Mouse (Mus musculus) neutrophil, adult 5-6 weeks (primary cell): ENCODE data around the gene Ugt1a6b. TPM values are rescaled to one million over a fixed set of nuclear protein-coding genes. Genes with fewer than 3 reads are reported as not detected.
A peak's percentile ranks its signal among the peaks of the same experiment; 100 is the strongest.

Source experiments
- ATAC-seq: fragments of 151-379, 151-347 bp; 2 replicates; pipeline ENCODE4 v1.8.0; 2017; ENCODE audit warnings: mild to moderate bottlenecking, moderate TSS enrichment; ENCODE audit not compliant: insufficient number of reproducible peaks, poor library complexity, low FRiP score, severe bottlenecking; ENCODE audit errors: extremely low read depth
- total RNA-seq: library from RNA; stranded (forward); fragments of 200-1000 nt; gene quantifications from 2 replicates; pipeline ENCODE4 v1.2.3, GENCODE M21; 2017

The Ugt1a6b gene
- total RNA-seq, 1 experiment from 2014 or later = 8.6 TPM

DNA sequence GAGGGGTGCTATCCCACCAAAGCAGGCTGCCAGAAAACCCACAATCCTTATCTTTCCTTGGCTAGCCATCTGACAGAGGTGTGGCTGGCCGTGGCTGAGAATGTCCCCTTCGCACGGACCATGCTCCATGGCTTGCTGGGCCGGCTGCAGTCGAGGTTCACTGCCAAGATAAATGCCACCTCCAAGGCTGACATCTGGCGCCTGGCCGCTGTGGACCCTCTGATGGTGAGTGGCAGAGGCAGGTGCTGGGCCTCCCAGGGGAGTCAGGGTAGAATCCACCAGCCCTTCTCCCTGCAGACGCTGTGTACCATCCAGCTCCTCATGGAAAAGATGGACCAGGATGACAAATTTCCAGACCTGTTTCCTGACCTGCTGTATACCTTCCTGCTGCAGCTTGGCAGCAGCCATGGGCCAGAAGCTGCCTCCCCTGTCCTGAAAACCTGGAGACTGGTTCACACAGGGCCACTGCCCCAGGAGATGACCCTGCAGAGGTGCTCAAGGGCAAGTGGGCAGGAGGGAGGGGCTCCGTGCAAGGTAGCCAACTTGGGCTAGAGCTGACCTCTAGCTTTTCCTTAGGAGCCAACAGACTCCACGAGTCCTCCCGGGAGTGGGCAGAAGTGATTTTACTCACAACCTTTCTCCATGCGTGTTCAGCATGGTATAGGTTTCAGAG lies 151.9 kb downstream of the Ugt1a6b start:
- ATAC-seq = no peak

DNA sequence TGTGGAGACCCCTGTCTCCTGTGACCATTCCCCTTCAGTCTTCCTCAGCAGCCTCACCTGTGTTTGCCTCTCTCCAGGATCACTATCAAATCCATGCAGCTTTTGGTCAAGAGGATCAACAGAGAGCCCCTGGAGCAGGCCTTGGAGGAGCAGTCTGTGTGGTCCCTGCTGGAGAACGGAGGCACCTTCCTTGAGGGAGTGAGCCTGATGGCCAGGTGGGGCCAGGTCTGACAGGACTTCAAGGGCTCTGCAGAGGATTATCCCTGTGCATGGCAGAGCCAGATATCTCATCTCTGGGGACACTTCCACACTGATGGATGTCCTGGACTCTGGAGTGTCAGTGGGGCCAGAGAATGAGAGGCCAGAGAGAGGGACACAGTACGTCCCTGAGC lies 152.4 kb downstream of the Ugt1a6b start:
- no peak for ATAC-seq

DNA sequence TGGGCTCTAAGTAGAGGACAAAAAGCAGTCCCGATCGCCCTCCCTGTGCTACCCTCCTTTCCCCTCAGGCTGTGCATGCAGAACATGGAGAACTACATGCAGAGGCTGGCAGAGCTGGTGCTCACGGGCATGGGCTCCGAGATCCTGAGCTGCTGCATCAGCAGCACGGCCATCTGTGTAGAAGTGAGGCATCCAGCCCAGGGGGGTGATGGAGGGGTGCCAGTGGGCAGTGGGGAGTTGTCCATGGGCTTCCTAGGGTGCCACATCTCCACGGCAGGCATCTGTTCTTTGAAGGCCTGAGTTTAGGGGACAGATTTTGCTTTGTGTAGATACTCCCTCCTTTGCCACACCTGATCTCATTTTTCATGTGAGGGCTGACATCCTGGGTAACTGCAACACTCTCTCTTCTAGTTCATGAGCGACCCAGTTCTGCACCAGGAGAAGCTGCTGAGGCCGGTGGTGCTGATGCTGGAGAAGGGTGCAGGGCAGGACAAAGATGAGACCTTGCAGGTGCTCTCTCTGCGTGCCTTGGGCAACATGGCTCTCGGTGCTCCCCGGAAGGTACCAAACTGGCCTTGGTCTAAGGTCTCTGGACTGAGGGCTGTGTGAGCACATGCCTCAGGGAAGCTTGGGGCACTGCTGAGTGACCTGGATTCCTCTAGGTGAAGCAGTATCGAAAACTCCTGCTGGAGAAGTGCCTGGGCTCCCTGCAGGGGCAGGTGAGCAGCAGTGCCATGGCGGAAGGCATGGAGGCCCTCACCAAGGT lies 153.1 kb downstream of the Ugt1a6b start:
- no peak for ATAC-seq

DNA sequence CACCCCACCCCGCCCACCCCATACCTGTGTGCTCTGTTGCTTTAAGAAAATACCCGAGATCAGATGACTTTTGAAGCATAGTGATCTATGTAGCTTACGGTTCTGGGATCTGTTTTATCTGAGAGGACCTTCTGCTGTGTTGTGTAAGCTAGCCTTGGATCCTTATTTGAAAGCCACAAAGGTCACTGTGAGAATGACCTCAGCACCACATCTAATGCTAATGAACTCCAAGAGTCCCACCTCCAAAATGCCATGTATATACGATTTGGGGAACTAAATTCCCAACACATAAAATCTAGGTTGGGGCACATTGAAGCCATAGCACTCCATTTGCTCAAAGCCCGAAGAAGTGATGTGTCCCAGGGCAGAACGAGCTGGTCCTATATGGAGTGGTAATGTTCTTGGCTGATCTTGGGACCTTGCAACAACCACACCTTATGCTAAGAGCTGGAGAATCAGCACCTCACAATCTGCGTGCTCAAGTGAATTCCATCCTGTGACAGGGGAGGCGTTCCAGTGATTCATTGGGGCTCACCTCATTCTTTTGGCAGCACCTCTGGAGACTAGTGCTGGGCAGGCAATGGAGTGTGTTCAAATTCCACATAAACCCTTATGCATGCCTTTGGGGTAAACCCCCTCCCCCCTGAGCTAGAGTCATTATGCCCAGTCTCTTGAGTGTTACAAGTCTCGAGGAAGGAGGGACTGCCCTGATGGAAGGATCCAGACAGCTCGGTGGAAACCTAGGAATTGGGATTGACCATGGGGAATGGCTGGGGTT lies 154.0 kb downstream of the Ugt1a6b start:
- ATAC-seq = no peak

DNA sequence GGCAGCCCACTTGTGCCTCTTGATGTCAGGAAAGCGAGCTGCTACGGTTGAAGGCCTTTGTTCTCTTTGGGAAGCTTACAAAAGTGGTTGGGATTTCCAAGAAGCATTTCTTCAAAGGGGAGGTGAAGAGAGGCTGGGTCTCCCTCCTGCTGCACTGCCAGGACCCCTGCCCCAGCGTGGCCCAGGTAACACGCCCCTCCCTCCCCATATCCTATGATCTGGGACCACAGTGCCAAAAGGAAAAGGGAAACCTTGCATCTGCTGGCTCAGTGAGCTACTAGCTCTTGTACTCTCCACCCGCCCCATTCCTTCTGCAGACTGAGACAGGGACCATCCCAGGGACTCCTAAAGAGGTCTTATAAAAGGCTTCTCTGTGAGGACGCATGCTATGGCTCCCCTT lies 154.6 kb downstream of the Ugt1a6b start:
- no peak for ATAC-seq

DNA sequence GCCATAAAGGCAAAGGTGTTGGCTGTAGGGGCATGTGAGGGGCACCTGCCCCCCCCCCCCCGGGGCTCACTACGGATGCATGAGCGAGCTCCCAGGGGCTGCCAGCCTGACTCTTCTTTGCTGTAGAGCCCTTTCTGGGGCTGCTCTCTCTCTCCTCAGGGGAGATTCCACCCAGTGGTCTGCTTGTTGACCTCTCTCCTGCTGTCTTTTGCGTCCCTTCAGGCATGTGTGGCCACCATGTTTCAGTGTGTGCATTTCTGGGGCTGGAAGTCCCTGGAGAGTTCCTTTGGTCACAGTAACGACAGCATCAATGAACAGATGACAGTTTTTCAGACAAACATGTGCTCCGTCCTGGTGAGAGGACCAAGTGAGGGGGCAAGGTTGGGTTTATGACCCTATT lies 155.3 kb downstream of the Ugt1a6b start:
- no peak for ATAC-seq

DNA sequence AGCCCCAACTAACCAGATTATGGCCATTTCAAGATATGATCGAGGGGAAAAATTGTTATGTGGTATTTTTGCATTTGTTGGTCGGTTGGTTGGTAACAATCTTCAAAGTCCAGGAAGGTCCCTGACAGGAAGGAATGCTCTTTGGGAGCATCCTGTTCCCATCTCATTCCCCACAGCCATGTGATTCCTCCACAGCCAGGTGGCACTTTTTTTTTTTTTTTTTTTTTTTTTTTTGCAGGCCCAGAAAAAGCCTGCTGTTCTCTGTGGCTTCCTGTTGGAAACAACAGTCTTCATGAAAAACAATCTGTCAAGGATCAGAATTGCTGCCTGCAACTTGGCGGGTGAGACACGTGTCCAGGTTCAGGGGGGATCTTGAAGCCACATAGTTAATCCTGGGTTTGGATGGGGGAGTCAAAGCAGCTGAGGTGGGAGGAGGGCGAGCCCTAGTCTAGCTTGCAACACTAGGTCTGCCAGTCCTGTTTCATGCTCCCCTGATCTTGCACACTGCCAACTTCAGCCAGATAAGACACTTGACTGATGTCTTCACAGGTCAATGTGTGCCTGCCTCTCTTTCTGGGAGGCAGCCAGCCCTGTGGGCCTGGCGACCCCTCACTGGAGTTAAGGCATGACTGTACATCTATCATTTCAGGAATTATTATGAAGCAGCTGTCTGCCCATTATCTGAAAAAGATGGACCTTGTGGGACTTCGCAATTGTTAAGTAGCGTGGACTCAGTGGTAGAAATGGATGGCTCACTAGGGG lies 156.0 kb downstream of the Ugt1a6b start:
- ATAC-seq = no peak

DNA sequence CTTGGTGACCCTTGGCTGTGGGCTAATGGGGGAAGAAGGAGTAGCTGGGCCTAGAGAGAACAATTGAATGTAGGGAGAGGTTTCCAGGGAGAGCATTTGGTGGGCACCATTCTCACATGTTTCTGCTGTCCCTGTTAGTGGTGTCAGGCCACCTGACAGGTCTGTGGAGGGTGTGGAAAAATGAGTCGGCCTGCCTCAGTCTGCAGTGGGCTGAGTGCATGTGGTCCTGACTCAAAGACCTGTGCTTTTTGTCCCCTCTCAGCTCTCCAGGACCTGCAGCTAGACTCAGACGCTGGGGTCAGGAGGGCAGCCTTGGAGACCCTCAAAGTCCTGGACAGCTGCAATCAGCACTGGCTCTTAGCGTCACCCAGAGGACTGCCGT lies 156.6 kb downstream of the Ugt1a6b start:
- no peak for ATAC-seq

DNA sequence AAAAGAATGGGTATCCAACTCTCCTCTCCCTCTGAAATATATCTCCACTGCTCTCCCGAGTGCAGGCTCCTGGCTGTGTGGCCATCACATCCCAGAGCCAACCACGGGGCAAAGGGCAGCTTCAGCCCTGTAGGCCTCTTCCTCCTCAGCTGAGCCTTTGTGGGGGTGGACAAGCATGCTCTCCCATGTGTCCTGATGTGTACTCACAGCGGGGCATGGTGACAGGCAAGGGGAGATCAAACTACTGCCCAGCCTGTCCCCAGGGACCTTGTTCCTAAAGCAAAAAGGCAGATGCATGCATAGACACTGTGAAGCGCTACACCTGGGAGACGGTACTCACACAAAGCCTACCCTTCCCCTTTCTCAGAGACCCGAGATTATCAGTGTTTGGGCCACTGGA lies 157.1 kb downstream of the Ugt1a6b start:
- ATAC-seq = peak; percentile 2; the same call in 1 of the 2 replicates

DNA sequence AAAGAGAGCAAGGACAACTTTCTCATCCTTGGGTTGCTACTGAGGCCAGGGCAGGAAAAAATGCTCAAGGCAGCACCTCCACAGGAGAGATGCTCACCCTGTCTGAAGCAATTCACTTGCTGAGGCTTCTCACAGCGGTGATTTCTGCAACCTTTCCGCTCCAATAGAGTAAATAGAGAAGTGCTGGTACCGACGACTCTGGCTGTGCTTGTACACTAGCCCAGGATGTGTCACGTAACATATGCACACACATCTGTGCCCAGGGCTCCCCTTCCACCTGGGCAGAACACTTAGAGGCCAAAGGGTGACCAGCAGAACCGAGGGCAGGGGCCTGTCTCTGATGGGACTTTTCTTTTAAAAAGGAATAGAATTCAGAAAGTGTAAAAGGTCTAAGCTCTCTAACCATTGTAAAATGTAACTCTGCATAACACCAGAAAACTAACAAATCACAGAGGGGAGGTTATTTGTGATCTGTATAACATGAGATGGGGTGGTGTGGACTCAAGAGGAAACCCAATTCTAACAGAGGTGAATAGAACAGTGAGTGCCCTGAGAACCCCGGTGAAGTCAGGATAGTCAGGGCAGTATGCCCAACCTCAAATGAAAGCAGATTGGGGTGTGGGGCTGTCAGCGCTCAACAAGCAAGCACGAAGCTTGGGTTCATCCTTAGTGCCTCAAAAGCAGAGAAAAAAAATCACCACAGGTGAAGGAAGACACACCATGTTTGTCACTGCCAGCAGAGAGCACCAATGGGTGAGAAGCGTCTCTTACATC lies 157.7 kb downstream of the Ugt1a6b start:
- ATAC-seq = peak; percentile 31

DNA sequence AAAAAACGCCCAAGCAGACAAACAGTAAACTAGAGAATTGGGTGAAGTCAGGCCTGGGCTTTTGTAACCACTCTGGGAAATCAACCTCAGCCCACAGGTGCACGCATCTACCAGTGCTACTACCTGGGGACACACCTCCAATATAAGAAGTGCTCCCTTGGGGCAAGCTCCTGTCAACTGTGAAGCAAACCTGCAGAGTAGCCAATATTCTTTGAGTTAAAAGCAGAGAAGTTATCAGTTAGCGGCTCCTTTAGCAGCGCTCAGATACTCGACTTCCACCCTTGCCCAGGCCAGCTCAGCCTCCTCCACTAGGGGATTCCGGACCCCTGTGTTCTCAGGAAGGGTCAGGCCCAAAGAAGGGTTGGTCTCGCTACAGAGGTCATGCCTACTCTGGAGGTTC lies 158.7 kb downstream of the Ugt1a6b start:
- no peak for ATAC-seq

DNA sequence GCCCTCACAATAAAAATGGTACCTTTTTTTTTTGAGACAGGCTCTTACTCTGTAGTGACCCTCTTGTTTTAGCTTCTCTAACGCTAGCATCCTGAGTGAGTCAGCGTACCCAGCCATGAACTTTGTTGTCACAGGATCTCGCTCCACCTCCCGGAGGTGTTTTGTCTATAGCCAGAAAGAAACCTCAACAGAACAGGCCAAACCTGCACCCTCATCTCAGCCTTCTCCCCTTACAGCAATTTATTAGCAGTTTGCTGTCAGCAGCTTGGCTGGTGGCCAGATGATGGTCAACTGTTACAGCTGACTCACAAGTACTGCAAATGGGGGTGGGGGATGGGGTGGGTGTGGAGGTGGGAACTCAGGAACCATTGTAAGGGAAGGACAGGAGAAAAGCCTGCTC lies 159.2 kb downstream of the Ugt1a6b start:
- ATAC-seq = peak; percentile 10

DNA sequence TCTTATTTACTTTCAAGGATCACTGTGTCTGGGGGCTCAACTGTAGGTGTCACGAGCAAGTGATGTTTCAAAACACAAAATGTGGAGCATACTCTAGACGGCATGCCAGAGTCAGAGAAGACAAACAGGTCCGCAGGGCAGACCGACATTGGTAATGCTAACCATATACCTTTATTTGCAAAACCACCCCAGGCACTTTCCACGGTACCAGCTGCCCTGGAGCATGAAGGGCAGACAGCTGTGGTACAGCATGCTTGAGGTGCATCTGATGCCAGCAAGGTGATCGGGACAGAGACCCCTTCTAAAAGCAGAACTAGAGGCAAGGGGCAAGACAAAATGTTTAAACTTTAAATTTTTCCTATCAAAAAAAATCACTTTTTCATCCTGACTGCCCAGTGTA lies 159.9 kb downstream of the Ugt1a6b start:
- no peak for ATAC-seq

DNA sequence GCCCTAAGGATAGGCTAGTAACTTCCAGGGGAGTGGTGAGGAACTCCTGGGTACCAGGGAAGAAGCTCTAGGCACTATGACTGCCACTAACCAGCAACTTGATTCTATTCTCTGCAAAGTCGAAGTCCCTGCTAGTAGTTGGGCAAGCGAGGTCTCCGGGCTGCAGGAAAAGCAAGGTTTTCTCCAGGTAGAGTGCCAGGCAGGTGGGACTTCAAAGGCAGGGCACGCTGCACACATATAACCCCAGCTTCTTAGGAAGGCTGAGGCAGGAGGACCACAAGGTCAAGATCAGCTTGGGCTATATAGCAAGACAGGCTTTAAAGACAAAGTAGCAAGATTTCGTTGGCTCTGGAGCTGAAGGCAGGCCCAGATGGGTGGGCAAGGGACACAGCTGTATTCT lies 160.7 kb downstream of the Ugt1a6b start:
- no peak for ATAC-seq

DNA sequence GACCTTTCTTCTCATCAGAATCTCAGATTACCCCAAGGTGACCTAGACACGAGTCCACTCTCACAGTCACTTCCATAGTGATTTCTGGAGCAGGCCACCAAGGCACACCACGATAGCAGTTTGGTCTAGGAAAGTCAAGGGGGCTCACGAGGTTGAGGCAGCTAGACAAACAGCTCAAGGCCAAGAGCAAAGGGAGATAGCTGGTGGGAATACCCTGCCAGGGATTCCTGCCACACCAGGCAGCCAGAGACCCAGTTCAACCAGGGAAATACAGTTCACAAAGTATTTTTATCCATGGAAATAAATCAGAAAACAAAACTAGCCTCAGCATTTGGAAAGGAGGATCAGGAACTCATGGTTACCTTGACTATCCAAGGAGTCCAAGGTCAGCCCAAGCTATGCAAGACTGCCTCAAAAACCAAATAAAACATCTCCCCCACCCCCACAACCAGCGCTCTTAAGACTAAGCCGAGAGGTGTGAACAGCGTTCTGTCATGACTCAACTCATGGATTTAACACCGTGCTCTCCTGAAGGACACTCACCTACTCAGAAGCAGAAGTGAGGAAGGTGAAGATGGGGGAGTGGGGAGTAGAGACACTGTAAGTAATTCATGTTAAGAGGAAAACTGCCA lies 161.3 kb downstream of the Ugt1a6b start:
- no peak for ATAC-seq

DNA sequence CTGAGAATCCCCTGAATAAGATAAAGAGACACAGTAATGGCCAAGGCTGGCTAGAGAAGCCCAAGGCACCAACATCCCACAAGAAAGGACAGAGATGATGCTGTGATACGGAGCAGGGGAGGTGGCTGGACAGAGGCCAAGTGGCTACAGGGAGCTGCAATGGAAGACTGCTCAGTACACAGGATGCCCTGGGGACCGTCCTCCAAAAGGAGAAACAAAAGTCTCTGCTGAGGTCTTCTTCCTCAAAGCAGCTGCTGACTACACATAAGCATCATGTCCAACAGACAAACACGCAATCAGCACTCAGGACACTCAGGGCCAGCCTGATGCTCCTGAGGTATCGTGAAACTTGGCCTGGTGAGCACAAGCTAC lies 161.8 kb downstream of the Ugt1a6b start:
- ATAC-seq = no peak

DNA sequence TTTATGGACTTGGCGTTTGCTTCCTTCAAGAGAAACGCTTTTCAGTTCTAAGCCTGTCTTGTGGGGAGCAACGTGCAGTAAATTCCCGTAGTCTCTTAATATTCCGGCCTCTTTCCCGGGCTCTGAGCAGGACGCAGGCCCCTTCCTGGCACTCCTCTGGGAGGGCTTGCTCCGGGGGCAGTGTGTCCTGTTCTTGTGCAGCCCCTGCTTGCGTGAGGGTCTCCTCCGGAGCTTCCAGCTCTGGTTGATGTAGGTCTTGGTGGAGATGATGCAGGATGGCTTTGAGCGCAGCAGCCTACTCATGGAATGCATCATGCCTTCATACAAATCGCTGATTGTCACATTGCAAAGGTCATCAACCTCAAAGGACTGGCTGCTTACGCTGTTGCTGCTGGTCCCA lies 163.1 kb downstream of the Ugt1a6b start:
- no peak for ATAC-seq

DNA sequence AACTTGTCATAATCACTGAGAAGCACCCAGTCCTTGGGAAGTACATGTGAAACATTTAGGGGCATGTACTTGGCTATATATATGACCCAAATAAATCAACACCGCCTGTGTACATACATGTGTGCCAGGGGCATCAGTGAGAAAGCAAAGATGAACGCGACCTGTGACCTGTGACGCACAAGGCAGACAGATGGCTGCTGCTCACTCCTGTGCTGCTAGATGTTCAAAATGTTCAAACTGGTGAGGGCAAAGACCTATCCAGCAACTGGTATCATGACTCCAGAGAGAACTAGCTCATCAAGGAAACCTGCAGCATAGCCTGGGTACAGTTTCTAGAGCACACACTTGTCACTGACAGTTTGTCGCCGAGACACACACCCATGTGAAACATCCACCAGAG lies 164.4 kb downstream of the Ugt1a6b start:
- no peak for ATAC-seq
